Mouse (Mus musculus) heart, adult 2 months (tissue): Measurements from ENCODE around the gene Bcat2.

Experiments used
- CTCF ChIP-seq: fragments of 200-600 bp; IDR thresholded peaks from 2 replicates; pipeline ENCODE4 v1.8.1; 2022; ENCODE audit warnings: antibody characterized with exemption, mild to moderate bottlenecking, moderate library complexity
- EP300 ChIP-seq: fragments of 200-500 bp; IDR thresholded peaks from 2 replicates; pipeline ENCODE4 v1.6.1; 2011; ENCODE audit warnings: low read depth, low read length, control low read depth; ENCODE audit not compliant: insufficient read depth

DNA sequence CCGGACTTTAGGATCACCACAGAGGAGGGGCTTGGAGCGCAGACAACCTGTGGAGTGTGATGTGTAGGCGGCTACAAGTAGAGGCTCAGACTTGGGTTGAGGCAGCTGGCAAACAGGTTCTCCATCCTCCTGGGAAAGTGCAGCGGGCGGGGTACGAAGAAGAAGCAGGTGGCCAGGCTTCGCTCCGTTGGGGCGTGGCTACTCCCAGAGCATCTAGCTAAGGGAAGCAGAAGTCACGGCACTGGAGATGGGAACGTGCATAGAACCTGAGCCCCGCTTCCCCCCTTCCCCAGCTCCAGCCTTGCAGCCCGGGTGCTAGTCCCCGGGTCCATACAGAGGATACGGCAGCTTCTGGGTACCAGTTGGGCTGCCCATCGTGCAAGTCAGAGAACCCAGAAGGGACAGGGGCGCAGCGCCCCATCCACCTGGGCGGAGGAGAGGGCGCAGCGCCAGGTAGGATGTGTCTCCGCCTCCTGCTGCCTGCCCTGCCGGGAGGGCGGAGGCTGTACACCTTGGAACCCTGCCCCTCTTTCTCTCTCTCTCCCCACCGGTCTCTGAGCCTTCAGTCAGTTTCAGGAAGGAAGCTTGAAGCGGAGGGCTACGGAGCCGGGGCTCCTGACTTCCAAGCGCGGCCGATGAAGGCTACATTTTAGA is 47.2 kb downstream of the Bcat2 start, which contains the start of gene Fut1:
- TF ChIP-seq CTCF: no peak
- no peak for TF ChIP-seq EP300
